Mouse (Mus musculus): ENCODE data around the gene Slc13a3. TPM values are rescaled to one million over a fixed set of nuclear protein-coding genes. Genes with fewer than 3 reads are reported as not detected.

Gene Slc13a3
- polyA plus RNA-seq, 1 experiment from 2014 or later, result 0.17 TPM

Other genes with a start within 250 kb of the Slc13a3 start
- gene Cdh22, start 238.4 kb downstream of the Slc13a3 start, polyA plus RNA-seq (2014; fragmentation: Nextera tagmentation; extraction: Ambion mirVana), result 4.6 and 5.6 TPM in 2 replicates
- 45.8 and 51.0 TPM in 2 replicates for gene Slc35c2, start 185.4 kb downstream of the Slc13a3 start, polyA plus RNA-seq (2014; fragmentation: Nextera tagmentation; extraction: Ambion mirVana)
- 76.7 and 78.5 TPM in 2 replicates for gene Elmo2, start 146.8 kb downstream of the Slc13a3 start, polyA plus RNA-seq (2014; fragmentation: Nextera tagmentation; extraction: Ambion mirVana)
- gene Zfp663, start 104.5 kb downstream of the Slc13a3 start, polyA plus RNA-seq (2014; fragmentation: Nextera tagmentation; extraction: Ambion mirVana), result 7.0 and 7.6 TPM in 2 replicates
- 19.6 and 21.2 TPM in 2 replicates for gene Zfp334, start 85.0 kb downstream of the Slc13a3 start, polyA plus RNA-seq (2014; fragmentation: Nextera tagmentation; extraction: Ambion mirVana)
- 0.06 TPM in 1 of 2 replicates, not detected in the other for gene Ocstamp, start 72.8 kb downstream of the Slc13a3 start, polyA plus RNA-seq (2014; fragmentation: Nextera tagmentation; extraction: Ambion mirVana)
- 51.3 and 53.5 TPM in 2 replicates for gene Trp53rka, start 20.1 kb upstream of the Slc13a3 start, polyA plus RNA-seq (2014; fragmentation: Nextera tagmentation; extraction: Ambion mirVana)
- 2.3 and 3.2 TPM in 2 replicates for gene Slc2a10, start 30.6 kb upstream of the Slc13a3 start, polyA plus RNA-seq (2014; fragmentation: Nextera tagmentation; extraction: Ambion mirVana)
- 14.8 and 21.1 TPM in 2 replicates for gene Eya2, start 121.8 kb upstream of the Slc13a3 start, polyA plus RNA-seq (2014; fragmentation: Nextera tagmentation; extraction: Ambion mirVana)